Mouse (Mus musculus): ENCODE data around the gene B3galt6. TPM values are rescaled to one million over a fixed set of nuclear protein-coding genes. Genes with fewer than 3 reads are reported as not detected.
A peak's percentile ranks its signal among the peaks of the same experiment; 100 is the strongest.

The B3galt6 gene
- polyA plus RNA-seq, 1 experiment from 2014 or later = 14.5 TPM

- TF ChIP-seq CTCF (IDR thresholded peaks at IDR 0.05; ENCODE audit: low read depth) = peak; percentile 48
- no peaks in the 10 kb centered on the region for H3K27me3 ChIP-seq (ENCODE audit: insufficient read depth, low read length)
- DNase-seq (ENCODE audit: low spot score) = peak; percentile 74
- peak; percentile 79 for ATAC-seq (replicated peaks; ENCODE audit: low FRiP score, low read depth)
- peaks cover 7% of the 10 kb centered on the region; the same call in 1 of the 2 replicates for H3K4me1 ChIP-seq (replicated peaks; ENCODE audit: insufficient read depth, low read length)
- H3K4me3 ChIP-seq (replicated peaks; ENCODE audit: low read depth, low read length) = no peak overlapping the region
- WGBS = 31% methylated on average over 2 of the region's 2 CpGs
- H3K4me2 ChIP-seq (ENCODE audit: low read length) = no peak overlapping the region
- H3K9me3 ChIP-seq (replicated peaks; ENCODE audit: low read length) = no peaks in the 10 kb centered on the region
- H3K9ac ChIP-seq (ENCODE audit: low read depth, low read length) = 0 out of 2 replicates have a peak overlapping the region, but pooled peaks have one; percentile 13
- no peaks in the 10 kb centered on the region for H3K36me3 ChIP-seq (ENCODE audit: insufficient read depth, low read length)
- H3K27ac ChIP-seq = no peak overlapping the region
Observed at GRCm38 (mm10) chr4:155973239-155973638, 19.2 kb downstream of the B3galt6 start.

DNA sequence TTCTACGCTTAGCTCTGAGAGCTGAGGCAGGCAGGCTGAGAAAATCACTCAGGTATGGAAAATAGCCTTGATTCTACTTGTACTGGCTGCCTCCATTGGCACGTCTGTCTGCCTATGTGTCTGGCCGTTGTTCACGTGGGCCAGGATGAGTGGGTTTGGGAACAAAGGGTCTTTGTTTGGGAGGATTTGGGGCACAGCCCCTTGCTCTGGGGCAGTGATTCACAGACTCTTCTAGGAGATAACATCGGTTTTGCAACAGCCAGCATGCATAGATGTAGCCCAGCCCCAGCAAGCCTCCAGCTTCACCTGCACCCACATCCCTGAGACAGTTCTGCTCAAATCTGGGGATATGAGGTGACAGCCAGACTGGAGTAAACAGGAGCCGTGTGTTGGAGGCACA is 19.8 kb downstream of the B3galt6 start:
- no peaks in the 10 kb centered on the region for H3K27me3 ChIP-seq (ENCODE audit: insufficient read depth, low read length)
- DNase-seq (ENCODE audit: low spot score) = no peak
- WGBS = 53% methylated on average over 6 of the region's 6 CpGs
- H3K36me3 ChIP-seq (ENCODE audit: insufficient read depth, low read length) = no peaks in the 10 kb centered on the region
- H3K4me1 ChIP-seq (replicated peaks; ENCODE audit: insufficient read depth, low read length) = peaks cover 7% of the 10 kb centered on the region; the same call in 1 of the 2 replicates
- TF ChIP-seq CTCF (IDR thresholded peaks at IDR 0.05; ENCODE audit: low read depth) = no peak
- H3K27ac ChIP-seq = no peak overlapping the region
- H3K9ac ChIP-seq (ENCODE audit: low read depth, low read length) = no peak overlapping the region
- H3K4me3 ChIP-seq (replicated peaks; ENCODE audit: low read depth, low read length) = no peak overlapping the region
- H3K9me3 ChIP-seq (replicated peaks; ENCODE audit: low read length) = no peaks in the 10 kb centered on the region
- no peak for ATAC-seq (replicated peaks; ENCODE audit: low FRiP score, low read depth)
- H3K4me2 ChIP-seq (ENCODE audit: low read length) = no peak overlapping the region

DNA sequence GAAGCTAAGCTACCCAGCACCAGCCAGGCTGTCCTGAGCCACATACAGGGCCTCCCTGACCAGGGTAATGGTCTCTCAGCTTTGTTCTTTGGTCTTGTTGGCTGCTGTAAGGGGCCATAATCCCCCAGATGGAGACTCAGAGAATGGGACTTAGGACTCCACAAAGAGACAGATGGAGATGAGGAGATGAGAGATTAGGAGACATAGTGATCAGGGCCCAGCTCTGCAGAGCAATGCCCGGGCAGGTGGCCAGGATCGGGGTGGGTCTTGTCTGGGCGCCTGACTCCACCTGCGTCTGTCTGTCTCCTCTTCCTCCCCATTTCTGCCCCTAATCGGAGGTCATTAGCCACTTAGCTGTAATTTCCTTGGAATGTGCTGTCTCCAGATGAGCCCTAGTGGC is 22.2 kb downstream of the B3galt6 start:
- H3K4me3 ChIP-seq (replicated peaks; ENCODE audit: low read depth, low read length) = no peak overlapping the region
- H3K27ac ChIP-seq = no peak overlapping the region
- DNase-seq (ENCODE audit: low spot score) = no peak
- H3K9ac ChIP-seq (ENCODE audit: low read depth, low read length) = no peak overlapping the region
- no peak for ATAC-seq (replicated peaks; ENCODE audit: low FRiP score, low read depth)
- no peak for TF ChIP-seq CTCF (IDR thresholded peaks at IDR 0.05; ENCODE audit: low read depth)
- H3K36me3 ChIP-seq (ENCODE audit: insufficient read depth, low read length) = peaks cover 6% of the 10 kb centered on the region; the same call in 1 of the 2 replicates
- WGBS = 82% methylated on average over 5 of the region's 5 CpGs
- H3K4me1 ChIP-seq (replicated peaks; ENCODE audit: insufficient read depth, low read length) = peaks cover 7% of the 10 kb centered on the region; the same call in 1 of the 2 replicates
- H3K4me2 ChIP-seq (ENCODE audit: low read length) = no peak overlapping the region
- H3K9me3 ChIP-seq (replicated peaks; ENCODE audit: low read length) = no peaks in the 10 kb centered on the region
- no peaks in the 10 kb centered on the region for H3K27me3 ChIP-seq (ENCODE audit: insufficient read depth, low read length)

DNA sequence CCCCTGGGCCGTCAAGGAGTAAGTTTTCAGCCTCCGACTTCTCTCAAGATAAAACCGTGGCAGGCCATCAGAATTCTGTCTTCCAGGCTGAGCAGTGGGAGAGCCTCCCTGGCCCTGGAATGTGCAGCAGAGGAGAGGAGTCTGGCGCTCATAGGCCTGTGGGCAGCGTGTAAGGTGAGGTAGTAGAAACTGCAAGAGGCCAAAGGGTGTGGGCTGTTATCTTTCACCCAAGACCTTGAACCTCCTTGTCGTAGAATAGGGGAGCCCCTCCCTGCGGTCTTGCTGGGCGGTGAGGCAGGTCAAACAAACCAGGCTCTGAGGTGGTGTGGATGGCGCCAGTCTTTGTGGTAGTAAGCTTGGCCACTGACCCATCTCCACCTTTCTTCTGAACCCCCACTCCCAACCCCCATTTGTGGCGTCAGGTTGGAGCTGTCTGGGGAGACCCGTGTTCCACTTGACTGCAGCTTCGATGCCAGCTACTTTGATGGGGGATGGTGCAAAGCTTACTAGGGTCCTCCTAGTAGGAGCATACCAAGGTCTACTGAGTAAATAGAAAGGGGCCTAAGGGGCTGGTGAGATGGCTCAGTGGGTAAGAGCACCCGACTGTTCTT is 23.3 kb downstream of the B3galt6 start:
- DNase-seq (ENCODE audit: low spot score) = peak; percentile 16
- WGBS = 41% methylated on average over 13 of the region's 13 CpGs
- TF ChIP-seq CTCF (IDR thresholded peaks at IDR 0.05; ENCODE audit: low read depth) = no peak

DNA sequence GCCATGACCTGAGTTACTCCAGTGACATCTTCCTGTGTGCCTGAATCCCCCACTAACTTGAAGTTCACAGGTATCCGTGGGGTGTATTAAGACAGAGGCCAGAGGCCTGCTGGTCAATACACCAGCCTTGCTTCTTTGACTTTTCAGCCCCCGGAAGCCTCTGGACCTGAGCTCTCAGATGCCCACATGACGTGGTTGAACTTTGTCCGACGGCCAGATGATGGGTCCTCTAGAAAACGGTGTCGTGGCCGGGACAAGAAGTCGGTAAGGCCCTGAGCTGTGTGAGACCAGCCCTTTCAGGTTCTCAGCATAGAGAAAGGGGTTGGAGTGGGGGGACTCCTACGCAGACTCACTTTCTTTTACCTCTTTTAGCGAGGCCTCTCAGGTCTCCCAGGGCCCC is 28.1 kb downstream of the B3galt6 start:
- no peak for ATAC-seq (replicated peaks; ENCODE audit: low FRiP score, low read depth)
- Histone ChIP-seq H3K9ac (ENCODE audit: low read depth, low read length) (no peak overlapping the region), H3K27me3 (ENCODE audit: insufficient read depth, low read length) (no peaks in the 10 kb centered on the region), H3K27ac (no peak overlapping the region), H3K4me1 (replicated peaks; ENCODE audit: insufficient read depth, low read length) (no peaks in the 10 kb centered on the region; the same call in none of the 2 replicates), H3K4me3 (replicated peaks; ENCODE audit: low read depth, low read length) (no peak overlapping the region), H3K36me3 (ENCODE audit: insufficient read depth, low read length) (peaks cover 11% of the 10 kb centered on the region; the same call in 1 of the 2 replicates), H3K4me2 (ENCODE audit: low read length) (no peak overlapping the region), H3K9me3 (replicated peaks; ENCODE audit: low read length) (no peaks in the 10 kb centered on the region)
- DNase-seq (ENCODE audit: low spot score) = no peak
- 87% methylated on average over 11 of the region's 11 CpGs for WGBS
- TF ChIP-seq CTCF (IDR thresholded peaks at IDR 0.05; ENCODE audit: low read depth) = no peak

More for the DNA sequence above, 23.3 kb downstream of the B3galt6 start:
- Histone ChIP-seq H3K9ac (ENCODE audit: low read depth, low read length) (no peak overlapping the region), H3K27ac (peak overlapping the region; percentile 64), H3K27me3 (ENCODE audit: insufficient read depth, low read length) (no peaks in the 10 kb centered on the region), H3K9me3 (replicated peaks; ENCODE audit: low read length) (no peaks in the 10 kb centered on the region), H3K4me3 (replicated peaks; ENCODE audit: low read depth, low read length) (no peak overlapping the region), H3K4me2 (ENCODE audit: low read length) (no peak overlapping the region), H3K4me1 (replicated peaks; ENCODE audit: insufficient read depth, low read length) (peaks cover 7% of the 10 kb centered on the region; the same call in 1 of the 2 replicates), H3K36me3 (ENCODE audit: insufficient read depth, low read length) (peaks cover 11% of the 10 kb centered on the region; the same call in 1 of the 2 replicates)
- ATAC-seq (replicated peaks; ENCODE audit: low FRiP score, low read depth) = peak; percentile 31

DNA sequence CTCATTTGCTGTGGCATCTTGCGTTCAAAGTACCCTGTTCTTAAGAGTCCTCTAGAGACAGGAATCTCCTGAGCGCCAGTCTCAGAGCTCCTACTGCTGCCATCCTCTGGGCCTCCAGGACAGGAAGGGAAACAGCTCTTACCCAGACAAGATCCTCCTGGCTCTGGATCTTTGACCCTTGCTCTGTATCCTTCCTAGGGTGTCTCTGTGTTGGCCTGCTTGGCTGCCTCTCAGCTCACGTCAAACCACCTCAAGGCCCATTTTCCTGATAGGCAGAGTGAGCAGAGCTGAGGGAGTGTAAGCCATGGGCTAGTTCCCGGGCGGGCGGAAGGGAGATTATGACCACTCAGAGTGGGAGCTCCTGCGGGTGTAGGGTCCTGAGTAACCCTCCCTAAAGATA is 29.3 kb downstream of the B3galt6 start:
- no peak; the same call in 1 of the 2 replicates for ATAC-seq (replicated peaks; ENCODE audit: low FRiP score, low read depth)
- WGBS = 45% methylated on average over 7 of the region's 7 CpGs
- H3K9ac ChIP-seq (ENCODE audit: low read depth, low read length) = peak overlapping the region; percentile 69; the same call in 1 of the 2 replicates

More for the DNA sequence above, 29.3 kb downstream of the B3galt6 start:
- peaks cover 18% of the 10 kb centered on the region; the same call in 1 of the 2 replicates for H3K36me3 ChIP-seq (ENCODE audit: insufficient read depth, low read length)
- no peaks in the 10 kb centered on the region; the same call in 1 of the 2 replicates for H3K4me1 ChIP-seq (replicated peaks; ENCODE audit: insufficient read depth, low read length)
- H3K4me3 ChIP-seq (replicated peaks; ENCODE audit: low read depth, low read length) = peak overlapping the region; percentile 59
- no peak for TF ChIP-seq CTCF (IDR thresholded peaks at IDR 0.05; ENCODE audit: low read depth)
- no peaks in the 10 kb centered on the region for H3K27me3 ChIP-seq (ENCODE audit: insufficient read depth, low read length)
- H3K9me3 ChIP-seq (replicated peaks; ENCODE audit: low read length) = no peaks in the 10 kb centered on the region
- H3K4me2 ChIP-seq (ENCODE audit: low read length) = peak overlapping the region; percentile 96
- peak; percentile 31 for DNase-seq (ENCODE audit: low spot score)
- H3K27ac ChIP-seq = peak overlapping the region; percentile 82
